In the genomic region with DNA sequence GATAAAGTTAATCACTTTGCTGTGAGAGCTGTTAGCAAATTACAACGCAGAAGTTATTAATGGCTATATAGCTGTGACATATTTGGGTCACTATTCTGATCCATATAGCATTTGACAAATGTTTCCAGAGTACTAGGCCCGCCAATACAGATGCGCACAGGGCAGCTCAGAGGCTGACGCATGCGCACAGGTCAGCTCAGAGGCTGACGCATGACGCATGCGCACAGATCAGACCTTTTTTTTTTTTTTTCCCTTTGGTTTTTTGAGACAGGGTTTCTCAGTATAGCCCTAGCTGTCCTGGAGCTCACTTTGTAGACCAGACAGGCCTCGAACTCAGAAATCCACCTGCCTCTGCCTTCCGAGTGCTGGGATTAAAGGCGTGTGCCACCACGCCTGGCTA, we compare ENCODE assay signal across 28 mouse cellular contexts.
"Had no signal": no experiment of that assay in that cellular context is flagged by ENCODE, and none has a peak within 500 bp of the region (broad histone marks: within the 10 kb centered on the region; RNA-seq: fewer than 3 reads in every experiment).

No protein-coding gene starts in this region.

- H3K4me2 ChIP-seq: heart, embryonic 12.5 days; hindbrain, embryonic 12.5 days; hindbrain, embryonic 14.5 days; intestine, embryonic 15.5 days; kidney, embryonic 15.5 days; limb, embryonic 12.5 days; liver, embryonic 11.5 days; liver, embryonic 13.5 days had no signal

- H3K27ac ChIP-seq: gastrocnemius, adult 2 months; heart, embryonic 10.5 days; hindbrain, embryonic 10.5 days; hindbrain, embryonic 12.5 days; hindbrain, embryonic 14.5 days; intestine, embryonic 15.5 days; kidney, embryonic 15.5 days; kidney, postnatal 0 days; left cerebral cortex, adult 2 months; limb, embryonic 10.5 days; limb, embryonic 12.5 days; liver, embryonic 13.5 days had no signal

- H3K36me3 ChIP-seq: liver, embryonic 13.5 days had no signal

- H3K4me1 ChIP-seq: heart, embryonic 10.5 days; hindbrain, embryonic 12.5 days; limb, embryonic 10.5 days; limb, embryonic 12.5 days; liver, embryonic 13.5 days had no signal

- H3K27me3 ChIP-seq: heart, embryonic 12.5 days; hindbrain, embryonic 12.5 days; intestine, embryonic 15.5 days; kidney, embryonic 15.5 days; limb, embryonic 12.5 days; liver, embryonic 13.5 days had no signal

- DNase-seq: gastrocnemius, adult 2 months; gastrocnemius, postnatal 10 days; gastrocnemius, postnatal 25 days; heart, adult 18-20 months; heart, postnatal 10 days; heart, postnatal 4 days; kidney, adult 18-20 months; kidney, adult 8-10 months; kidney, postnatal 14 days; kidney, postnatal 36 days; layer of hippocampus, adult 9-11 months; liver; liver, embryonic 13.5 days had no signal

- H3K4me3 ChIP-seq: gastrocnemius, adult 2 months; heart, embryonic 10.5 days; heart, embryonic 12.5 days; hindbrain, embryonic 10.5 days; hindbrain, embryonic 12.5 days; intestine, embryonic 15.5 days; kidney, embryonic 15.5 days; left cerebral cortex, adult 2 months; limb, embryonic 10.5 days; limb, embryonic 12.5 days; liver, embryonic 13.5 days had no signal

- H3K9ac ChIP-seq: heart, embryonic 12.5 days; hindbrain, embryonic 12.5 days; hindbrain, embryonic 14.5 days; intestine, embryonic 15.5 days; kidney, embryonic 15.5 days; limb, embryonic 12.5 days; liver, embryonic 13.5 days had no signal

- H3K9me3 ChIP-seq: heart, embryonic 10.5 days; heart, embryonic 12.5 days; hindbrain, embryonic 10.5 days; hindbrain, embryonic 12.5 days; intestine, embryonic 15.5 days; kidney, embryonic 15.5 days; limb, embryonic 10.5 days; limb, embryonic 12.5 days; liver, embryonic 13.5 days had no signal

- ATAC-seq: hindbrain, embryonic 16.5 days; inflammation-experienced regulatory T-cells, adult 6 months; intestine, embryonic 15.5 days; intestine, postnatal 0 days had no signal
